Mouse (Mus musculus) hindbrain, embryonic 13.5 days (tissue): ENCODE measurements at regions not wholly inside any gene's neighbourhood (a gene's known extent, or its start where the extent isn't known, plus 50 kb on each side); places are given as distances from the start of the nearest gene placed in this dataset. TPM values are rescaled to one million over a fixed set of nuclear protein-coding genes. Genes with fewer than 3 reads are reported as not detected.

ENCODE experiments used
- microRNA-seq: library from miRNA; unstranded; fragments of <30 nt; microRNA quantifications from one replicate; pipeline ENCODE4, GENCODE M21; 2016

Small RNA genes lying in the stretch of these regions (microRNA-seq; reads per million reads assigned to microRNA genes)
- gene Gm27410 = not detected
